Mouse (Mus musculus) cortical plate, adult 2 months (tissue): ENCODE results near the gene Cdk11b.

ENCODE experiments used
- CTCF ChIP-seq: fragments of 200-500 bp; IDR thresholded peaks from 2 replicates; pipeline ENCODE4 v1.5.1; 2011; ENCODE audit warnings: mild to moderate bottlenecking, control low read depth, low read length; ENCODE audit not compliant: insufficient read depth; ENCODE audit errors: extremely low read depth
- POLR2A ChIP-seq: fragments of 200-500 bp; IDR thresholded peaks from 2 replicates; pipeline ENCODE4 v1.6.1; 2011; ENCODE audit warnings: mild to moderate bottlenecking, low read length, control low read depth; ENCODE audit not compliant: insufficient read depth; ENCODE audit errors: extremely low read depth

GRCm38 (mm10) chr4:155578336-155579125 is 46.1 kb upstream of the Cdk11b start:
- TF ChIP-seq CTCF (no peak), POLR2A (no peak)
